Mouse (Mus musculus) mouse trophoblast stem cell (cell line): Measurements from ENCODE around the gene Nek2.

Experiments
- in situ Hi-C, 2 experiments: fragments of 300-500 bp; cut with MseI, MboI; formaldehyde crosslinking; loops; 2 replicates in 1 of 2; 3 replicates in 1 of 2; pipeline ENCODE4 v1.15.1; 2025

Gene Nek2

DNA sequence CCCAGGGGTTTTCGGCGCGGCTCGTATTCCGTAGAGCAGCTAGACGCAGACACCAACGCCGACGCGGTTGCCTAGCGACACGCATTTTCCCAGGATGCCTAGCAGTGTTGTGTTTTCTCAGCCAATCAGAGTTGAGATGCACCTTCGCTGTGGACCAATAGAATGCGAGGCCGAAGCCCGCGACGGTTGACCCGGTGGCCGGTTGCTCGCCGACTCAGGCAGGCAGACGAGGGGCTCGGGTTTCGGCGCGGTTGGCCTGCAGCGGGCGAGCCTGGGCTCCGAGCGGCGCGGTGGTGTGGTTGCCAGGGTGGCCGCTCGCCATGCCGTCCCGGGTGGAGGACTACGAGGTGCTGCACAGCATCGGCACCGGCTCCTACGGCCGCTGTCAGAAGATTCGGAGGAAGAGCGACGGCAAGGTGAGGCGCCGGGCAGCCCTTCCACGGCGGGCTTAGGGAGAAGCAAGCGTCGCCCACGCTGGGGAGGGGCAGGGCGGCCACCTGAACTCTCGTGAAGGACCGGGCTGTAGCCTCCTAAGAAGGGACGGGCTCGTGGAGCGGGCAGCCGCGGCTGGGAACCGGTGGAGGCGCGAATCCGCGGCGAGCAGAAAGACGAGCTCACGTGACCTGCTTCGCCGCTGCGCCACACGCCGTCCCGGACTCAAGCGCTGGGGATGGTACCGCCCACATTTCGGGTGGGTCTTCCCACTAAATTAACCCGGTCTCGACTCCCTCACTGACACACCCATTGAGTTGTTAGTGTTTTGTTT lies at the start of gene Nek2:
Gene Nek2, plus strand, starts transcription at position 119 of the 766 bp plus-strand sequence.
- in situ Hi-C loops = loop anchor here in 1 of 2 experiments (5.0 kb wide), 1 partner anchor 244 kb away; the partner anchor contains the start of genes Dtl and Ints7

DNA sequence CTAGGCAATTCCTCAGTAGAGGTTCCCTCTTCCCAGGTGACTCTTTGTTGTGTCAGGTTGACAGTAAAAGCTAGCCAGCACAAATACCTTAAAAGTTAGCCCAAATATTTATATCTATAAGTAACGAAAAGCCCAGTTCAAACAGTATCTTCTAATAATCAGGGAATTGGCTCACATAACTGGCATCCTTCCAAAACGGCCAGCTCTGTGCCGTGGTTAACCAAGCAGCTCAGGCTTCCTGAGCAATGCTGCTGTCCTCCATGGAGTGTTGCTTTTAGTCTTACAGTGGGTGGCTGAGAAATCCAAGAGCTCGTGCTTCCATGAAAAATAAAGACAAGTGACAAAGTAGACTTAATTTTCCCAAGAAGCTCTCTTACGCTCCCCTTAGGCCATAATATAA lies 47.1 kb upstream of the Nek2 start:
- in situ Hi-C loops = no loop called here

DNA sequence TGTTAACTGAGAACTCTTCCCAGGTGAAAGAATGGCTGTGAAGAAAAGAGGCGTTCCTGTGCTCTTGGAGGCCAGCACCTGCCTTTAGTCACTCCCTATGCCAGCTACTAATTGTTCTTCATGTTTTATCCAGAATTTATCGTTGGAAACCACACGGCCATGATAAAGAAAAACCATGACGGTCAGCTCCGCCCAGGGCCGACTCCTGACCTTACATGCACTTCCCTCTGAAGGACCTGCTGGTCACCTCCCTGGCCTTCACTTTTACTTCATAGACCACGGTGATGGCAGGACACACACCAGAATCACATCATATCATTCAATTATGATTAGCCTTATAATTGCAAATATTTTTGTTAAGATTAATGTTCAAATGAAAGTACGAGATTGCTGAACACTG lies 46.1 kb upstream of the Nek2 start:
- in situ Hi-C loops = no loop called here

DNA sequence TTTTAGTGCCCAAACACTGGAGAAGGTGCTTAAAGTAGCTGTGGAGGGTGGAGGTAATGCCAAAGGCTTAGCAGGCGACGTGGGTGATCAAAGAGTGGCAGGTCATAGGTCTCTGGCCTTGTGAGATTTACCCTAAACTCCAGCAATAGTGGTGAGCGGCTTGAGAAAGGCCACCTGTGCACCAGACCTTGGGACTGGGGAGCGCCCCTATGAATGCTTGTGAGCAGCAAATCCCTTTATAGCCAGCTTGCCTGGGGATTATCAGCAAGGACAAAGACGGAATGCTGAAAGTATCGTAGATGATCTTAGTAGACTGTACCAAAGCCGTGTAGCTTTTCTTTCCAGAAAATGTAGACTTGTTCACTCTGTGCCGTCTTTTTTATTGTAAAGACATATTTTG lies 43.7 kb upstream of the Nek2 start:
- in situ Hi-C loops = no loop called here

- in situ Hi-C loops = no loop called here
Measured at GRCm38 (mm10) chr1:191780470-191780869, 40.8 kb upstream of the Nek2 start.

DNA sequence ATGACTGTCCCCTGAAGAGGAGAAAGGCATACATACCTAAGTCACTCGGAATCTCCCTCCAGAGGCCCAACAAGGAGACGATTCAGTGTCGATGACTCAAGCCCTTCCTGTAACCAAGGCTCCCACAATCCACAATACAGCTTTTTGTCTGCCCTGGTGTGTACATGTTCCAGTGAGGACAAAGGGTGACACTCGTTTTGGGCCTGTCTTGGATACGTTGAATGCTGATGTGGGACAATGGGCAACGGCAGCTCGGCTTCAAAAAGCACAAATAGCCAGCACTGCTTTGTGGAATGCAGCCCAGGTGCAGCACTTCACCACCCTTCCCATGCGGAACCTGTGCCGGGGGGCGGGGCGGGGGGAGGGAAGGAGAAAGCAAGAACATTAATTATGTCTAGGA lies 36.1 kb upstream of the Nek2 start:
- in situ Hi-C loops = no loop called here

DNA sequence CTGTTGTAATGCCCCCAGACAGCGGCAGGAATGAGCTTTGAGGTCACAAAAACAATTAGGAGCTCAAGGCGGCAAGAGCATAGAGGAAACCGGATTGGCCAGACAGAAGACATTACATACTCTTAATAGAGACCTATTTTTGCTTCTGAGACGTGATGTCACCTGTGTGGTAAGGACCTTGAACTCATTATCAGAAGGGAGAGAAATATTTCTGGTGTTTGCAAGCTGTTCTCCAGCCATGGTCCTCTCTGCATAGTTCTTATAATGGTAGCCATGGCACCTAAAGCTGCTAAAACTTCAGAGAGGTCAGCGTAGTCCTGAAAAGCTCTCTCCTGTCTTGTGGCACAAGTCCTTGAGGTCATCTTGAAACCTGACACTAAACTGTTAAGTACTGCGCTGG lies 35.0 kb upstream of the Nek2 start:
- in situ Hi-C loops = no loop called here

- in situ Hi-C loops = no loop called here
Measured at GRCm38 (mm10) chr1:191787379-191787778, 33.9 kb upstream of the Nek2 start.

DNA sequence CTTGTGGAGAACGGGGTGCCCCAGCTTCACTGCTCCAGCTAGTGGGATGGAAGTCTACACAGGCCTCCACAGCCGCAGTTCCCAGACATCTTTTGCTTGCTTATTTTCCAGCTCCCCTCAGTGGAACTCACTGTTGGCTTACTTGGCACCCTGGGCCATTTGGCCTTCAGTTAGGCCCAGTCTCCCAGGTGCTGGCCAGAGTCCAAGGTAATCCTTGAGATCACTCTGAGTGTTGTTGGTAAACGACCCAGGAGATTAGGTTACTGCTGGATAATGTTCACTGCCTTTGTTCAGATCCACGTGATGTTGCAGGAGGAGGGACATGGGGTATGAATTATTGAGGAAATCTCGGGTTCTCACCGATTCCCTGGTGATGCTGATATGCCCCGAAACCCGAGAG lies 28.3 kb upstream of the Nek2 start:
- in situ Hi-C loops = no loop called here

DNA sequence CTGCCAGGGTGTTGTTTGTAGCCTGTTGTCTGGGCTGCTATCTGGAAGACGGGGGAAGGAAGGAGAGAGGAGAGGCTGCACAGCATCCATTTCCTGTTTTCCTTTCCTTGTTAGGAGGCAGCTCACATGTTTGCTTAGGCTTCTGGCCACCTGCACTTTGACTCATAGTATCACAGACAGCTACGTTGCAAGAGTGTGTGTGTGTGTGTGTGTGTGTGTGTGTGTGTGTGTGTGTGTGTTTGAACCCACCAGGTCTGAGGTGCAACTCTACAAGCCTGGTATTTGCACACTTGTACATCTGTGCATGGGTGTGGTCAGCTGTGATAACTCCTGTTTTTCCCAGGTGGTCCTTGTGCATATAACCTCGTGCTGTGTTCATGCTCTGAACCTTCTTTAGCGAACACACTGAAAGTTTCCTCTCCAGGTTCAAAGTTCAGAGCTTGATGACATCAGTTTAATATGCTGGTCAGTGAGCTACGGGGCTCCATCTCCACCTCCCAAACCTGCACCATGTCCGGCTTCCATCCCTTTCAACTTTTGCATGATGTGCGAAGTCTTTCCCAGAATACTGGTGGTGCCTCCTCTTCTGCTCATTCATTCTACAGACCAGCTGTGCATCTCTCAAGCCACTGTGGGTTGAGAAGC lies 27.2 kb upstream of the Nek2 start:
- in situ Hi-C loops = no loop called here

GRCm38 (mm10) chr1:191796238-191796896 lies 24.9 kb upstream of the Nek2 start:
- in situ Hi-C loops = no loop called here

GRCm38 (mm10) chr1:191802093-191802819 lies 19.0 kb upstream of the Nek2 start:
- in situ Hi-C loops = no loop called here

DNA sequence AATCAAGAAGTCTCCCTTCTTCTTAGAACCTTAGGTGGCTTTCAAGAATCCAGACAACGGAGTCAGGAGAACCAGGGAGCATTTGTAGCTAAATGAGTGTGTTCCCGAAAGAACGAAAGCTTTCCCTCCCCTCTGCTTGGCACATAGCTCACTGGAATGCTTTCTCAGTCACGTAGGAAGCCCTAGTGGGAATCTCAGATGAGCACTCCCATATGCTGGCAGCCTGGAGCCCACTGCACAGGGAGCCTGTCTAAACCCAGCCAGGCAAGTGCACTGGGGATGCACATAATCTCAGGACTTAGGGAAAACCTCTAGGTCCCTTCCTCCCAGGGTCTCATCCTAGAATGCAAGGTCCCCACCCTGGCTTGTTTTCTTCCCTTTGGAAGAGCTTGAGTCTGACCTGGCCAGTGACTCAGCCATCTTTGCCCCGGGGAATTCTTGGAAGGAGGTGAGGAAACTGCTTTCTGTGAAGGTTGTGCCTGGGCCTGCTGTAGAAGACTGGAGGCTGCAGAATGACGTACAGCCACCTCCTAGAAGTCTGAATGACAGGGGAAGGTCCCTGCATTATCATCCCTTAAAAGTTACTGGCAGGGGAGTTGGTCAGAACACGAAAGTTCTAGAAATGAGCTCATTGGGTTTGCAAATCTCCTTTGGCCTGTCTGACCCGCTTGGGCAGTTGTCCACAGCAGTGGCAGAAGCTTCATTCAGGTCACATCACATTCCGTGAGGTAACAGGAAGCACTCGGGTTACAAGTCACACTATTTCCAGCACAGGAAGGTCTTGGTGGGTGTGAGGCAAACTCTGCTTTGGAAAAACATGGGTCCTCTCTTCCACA lies 18.2 kb upstream of the Nek2 start:
- in situ Hi-C loops = no loop called here

GRCm38 (mm10) chr1:191804747-191805146 lies 16.5 kb upstream of the Nek2 start:
- in situ Hi-C loops = no loop called here

DNA sequence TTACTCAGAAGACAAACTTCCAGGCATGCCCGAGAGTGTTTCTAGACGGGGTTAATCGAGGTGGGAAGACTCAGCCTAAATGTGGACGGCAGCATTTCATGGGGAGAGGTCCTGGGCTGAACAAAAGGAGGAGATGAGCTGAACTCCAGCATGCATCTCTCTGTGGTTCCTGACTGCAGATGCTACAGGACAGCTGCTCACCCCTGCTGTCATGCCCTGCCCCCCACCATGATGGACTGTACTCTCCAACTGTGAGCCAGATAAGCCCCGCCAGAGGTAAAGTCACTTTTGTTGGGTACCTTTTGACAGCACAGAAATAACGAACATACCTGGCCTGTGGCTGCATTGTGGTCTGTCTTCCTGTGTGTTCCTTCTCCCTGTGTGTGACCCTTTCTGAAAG lies 15.5 kb upstream of the Nek2 start:
- in situ Hi-C loops = no loop called here

GRCm38 (mm10) chr1:191806740-191807139 lies 14.5 kb upstream of the Nek2 start:
- in situ Hi-C loops = no loop called here

GRCm38 (mm10) chr1:191807979-191808378 lies 13.3 kb upstream of the Nek2 start:
- in situ Hi-C loops = no loop called here

GRCm38 (mm10) chr1:191808688-191809223 lies 12.5 kb upstream of the Nek2 start:
- in situ Hi-C loops = no loop called here

- in situ Hi-C loops = loop anchor here in 1 of 2 experiments (10.0 kb wide), 1 partner anchor 227 kb away; no protein-coding TSS in a partner anchor
Measured at GRCm38 (mm10) chr1:191811774-191812173, 9.5 kb upstream of the Nek2 start.

DNA sequence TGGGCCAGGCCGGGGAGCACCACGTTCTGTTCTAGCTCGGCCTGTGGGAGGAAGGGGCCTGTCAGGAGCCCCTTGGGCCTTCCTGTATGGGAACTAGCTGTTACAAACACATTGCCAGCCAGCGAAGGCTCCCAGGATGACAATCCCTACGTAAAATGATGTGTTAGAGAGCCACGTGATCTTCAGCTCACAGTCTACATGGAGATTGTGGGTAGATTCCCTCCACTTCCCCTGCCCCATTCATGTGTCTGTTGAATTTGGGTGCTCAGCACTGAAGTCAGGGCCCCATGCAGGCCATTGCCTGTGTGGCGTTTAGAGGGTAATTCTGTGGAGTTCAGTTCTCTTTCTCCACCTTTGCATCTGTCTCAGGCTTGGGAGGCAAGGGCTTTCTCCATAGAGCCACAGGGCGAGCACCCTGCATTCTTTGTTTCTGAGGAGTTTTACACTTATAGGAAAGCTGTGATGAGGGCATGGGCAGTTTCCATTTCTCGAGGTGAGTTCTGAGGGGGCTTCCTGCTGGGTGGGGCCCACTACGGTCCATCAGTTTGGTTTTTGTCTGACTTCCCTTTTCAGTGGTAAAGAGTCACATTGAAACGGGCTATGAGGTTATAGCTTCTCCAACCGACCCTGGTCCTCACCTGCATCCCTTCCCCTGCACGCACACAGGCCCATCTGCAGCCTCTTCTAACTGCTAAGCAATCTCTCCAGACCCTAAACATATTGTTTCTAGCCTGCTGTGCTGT lies 8.1 kb upstream of the Nek2 start:
- in situ Hi-C loops = loop anchor here in 1 of 2 experiments (10.0 kb wide), 1 partner anchor 228 kb away; no protein-coding TSS in a partner anchor
